Mouse (Mus musculus) liver, embryonic 16.5 days (tissue): ENCODE results near the gene 1810009J06Rik. TPM values are rescaled to one million over a fixed set of nuclear protein-coding genes. Genes with fewer than 3 reads are reported as not detected.
"Not testable (repeated sequence)": the region's sequence is repeated elsewhere in the genome, so short reads cannot be mapped to it uniquely, and the experiment has no call there.

Experiments used
- ATAC-seq: fragments of 200-750 bp; cut with Nextera tagmentation; 2 replicates; pipeline ENCODE4 v1.8.0; 2017; ENCODE audit warnings: low read depth, mild to moderate bottlenecking, moderate number of reproducible peaks, moderate library complexity
- H3K27ac ChIP-seq: fragments of 300-500 bp; sonication (generic); 2 replicates; pipeline ENCODE4 v1.5.1; 2014; ENCODE audit warnings: mild to moderate bottlenecking, low read length
- H3K27me3 ChIP-seq: fragments of 300-500 bp; sonication (generic); 2 replicates; pipeline ENCODE4 v1.6.1; 2014; ENCODE audit warnings: low read depth, low read length, mixed read lengths; ENCODE audit not compliant: control insufficient read depth, insufficient read depth
- H3K36me3 ChIP-seq: fragments of 300-500 bp; sonication (generic); 2 replicates; pipeline ENCODE4 v1.6.1; 2014; ENCODE audit warnings: mild to moderate bottlenecking; ENCODE audit not compliant: control insufficient read depth, insufficient read depth
- H3K4me1 ChIP-seq: fragments of 300-500 bp; sonication (generic); 2 replicates; pipeline ENCODE4 v1.6.1; 2014; ENCODE audit warnings: low read depth, low read length, mixed read lengths; ENCODE audit not compliant: control insufficient read depth
- H3K4me2 ChIP-seq: fragments of 300-500 bp; sonication (generic); 2 replicates; pipeline ENCODE4 v1.6.1; 2014; ENCODE audit warnings: low read depth, low read length, mixed read lengths
- H3K4me3 ChIP-seq: fragments of 300-500 bp; sonication (generic); 2 replicates; pipeline ENCODE4 v1.5.1; 2014; ENCODE audit warnings: low read depth, mild to moderate bottlenecking, low read length
- H3K9ac ChIP-seq: fragments of 300-500 bp; sonication (generic); 2 replicates; pipeline ENCODE4 v1.6.1; 2014; ENCODE audit warnings: low read depth, low read length
- H3K9me3 ChIP-seq: fragments of 300-500 bp; sonication (generic); replicated peaks from 2 replicates; pipeline ENCODE4 v1.6.1; 2016; ENCODE audit warnings: low read length; ENCODE audit not compliant: control insufficient read depth
- WGBS: fragments of 180-500 bp; shearing (Covaris S2); extraction: QIAGEN DNeasy Blood & Tissue Kit; methylation state at CpG from one replicate; pipeline ENCODE4 v1.1.7; 2014; ENCODE audit not compliant: insufficient replicate concordance; 5-methylcytosine and 5-hydroxymethylcytosine counted together
- polyA plus RNA-seq: library from polyadenylated mRNA; unstranded; fragments of >200 nt; fragmentation: Nextera tagmentation; extraction: Ambion mirVana; gene quantifications from 2 replicates; pipeline ENCODE4 v1.2.1, GENCODE M21; 2015

Gene 1810009J06Rik
- polyA plus RNA-seq, result 0.11 TPM in 1 of 2 replicates, not detected in the other

- WGBS, result 68% methylated on average over 2 of the region's 2 CpGs
- not testable (repeated sequence) for H3K36me3 ChIP-seq, ATAC-seq
Measured at GRCm38 (mm10) chr6:40964454-40964853, at the start of gene 1810009J06Rik. TSS of gene 1810009J06Rik (plus strand) at chr6:40964754.

DNA sequence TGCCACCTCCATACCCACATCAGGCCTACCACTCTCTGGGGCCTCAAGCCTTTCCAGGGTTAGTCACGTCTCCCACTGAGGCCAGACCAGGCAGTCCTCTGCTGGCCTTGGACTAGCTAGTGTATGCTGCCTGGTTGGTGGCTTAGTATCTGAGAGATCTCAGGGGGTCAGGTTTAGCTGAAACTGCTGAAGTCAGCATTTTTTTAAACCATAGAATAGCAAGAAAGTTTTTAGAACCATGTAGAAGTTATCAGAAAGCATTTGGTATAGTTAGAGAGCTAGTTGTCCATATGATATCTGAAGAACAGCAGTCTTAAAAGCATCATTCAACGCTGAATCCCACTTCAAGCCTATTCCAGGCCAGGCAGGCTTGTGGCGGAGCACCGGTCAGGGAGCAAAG, 44.6 kb upstream of the 1810009J06Rik start:
- H3K9ac ChIP-seq, result no peak overlapping the region
- no peaks in the 10 kb centered on the region for H3K27me3 ChIP-seq
- H3K9me3 ChIP-seq, result no peaks in the 10 kb centered on the region
- no peak overlapping the region for H3K4me3 ChIP-seq
- no peak overlapping the region for H3K27ac ChIP-seq
- H3K4me2 ChIP-seq, result no peak overlapping the region
- ATAC-seq, result no peak
- H3K4me1 ChIP-seq, result no peaks in the 10 kb centered on the region
- no peaks in the 10 kb centered on the region for H3K36me3 ChIP-seq
- 73% methylated on average over 4 of the region's 4 CpGs for WGBS

More at GRCm38 (mm10) chr6:40964454-40964853, at the start of gene 1810009J06Rik:
- not testable (repeated sequence) for H3K27ac ChIP-seq, H3K27me3 ChIP-seq, H3K9me3 ChIP-seq, H3K9ac ChIP-seq, H3K4me3 ChIP-seq, H3K4me2 ChIP-seq, H3K4me1 ChIP-seq

GRCm38 (mm10) chr6:40940457-40940856, 24.1 kb upstream of the 1810009J06Rik start, which contains the start of gene 1700074P13Rik:
TSS of gene 1700074P13Rik (minus strand) at chr6:40940557.
- no peak for ATAC-seq
- H3K9ac ChIP-seq, result no peak within 1 kb of the TSS
- H3K4me3 ChIP-seq, result no peak within 1 kb of the TSS
- 78% methylated on average over 10 of the region's 10 CpGs for WGBS
- no peaks in the 10 kb centered on the region for H3K4me1 ChIP-seq
- H3K36me3 ChIP-seq, result no peaks in the 10 kb centered on the region
- no peaks in the 10 kb centered on the region for H3K9me3 ChIP-seq
- no peak within 1 kb of the TSS for H3K4me2 ChIP-seq
- H3K27ac ChIP-seq, result no peak within 1 kb of the TSS
- no peaks in the 10 kb centered on the region for H3K27me3 ChIP-seq

DNA sequence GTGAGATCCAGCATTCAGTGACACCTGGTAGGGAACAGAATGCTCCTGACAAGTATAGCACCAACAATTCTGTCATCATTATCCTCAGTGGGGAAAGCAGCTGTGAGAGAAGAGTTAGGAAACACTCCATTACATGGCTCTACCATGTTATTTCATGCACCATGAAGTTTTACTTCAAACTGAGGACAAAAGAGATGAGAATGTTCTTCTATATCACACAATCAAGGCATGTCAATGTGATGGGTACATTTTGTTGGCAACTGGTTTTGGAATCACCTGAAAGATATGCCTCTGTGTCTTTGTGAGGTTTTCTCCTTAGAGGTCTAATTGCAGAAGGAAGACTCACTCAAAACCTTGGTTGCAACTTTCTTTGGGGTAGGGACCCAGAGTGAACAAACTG, 12.8 kb upstream of the 1810009J06Rik start, which contains the start of gene Gm4744:
Gene Gm4744, minus strand, starts transcription at position 101 of the 400 bp plus-strand sequence.
- H3K27me3 ChIP-seq, result no peaks in the 10 kb centered on the region
- H3K4me1 ChIP-seq, result no peaks in the 10 kb centered on the region
- no peak within 1 kb of the TSS for H3K27ac ChIP-seq
- no peaks in the 10 kb centered on the region for H3K36me3 ChIP-seq
- H3K9ac ChIP-seq, result no peak within 1 kb of the TSS
- H3K4me2 ChIP-seq, result no peak within 1 kb of the TSS
- no peak within 1 kb of the TSS for H3K4me3 ChIP-seq
- no peaks in the 10 kb centered on the region for H3K9me3 ChIP-seq
- no peak for ATAC-seq

DNA sequence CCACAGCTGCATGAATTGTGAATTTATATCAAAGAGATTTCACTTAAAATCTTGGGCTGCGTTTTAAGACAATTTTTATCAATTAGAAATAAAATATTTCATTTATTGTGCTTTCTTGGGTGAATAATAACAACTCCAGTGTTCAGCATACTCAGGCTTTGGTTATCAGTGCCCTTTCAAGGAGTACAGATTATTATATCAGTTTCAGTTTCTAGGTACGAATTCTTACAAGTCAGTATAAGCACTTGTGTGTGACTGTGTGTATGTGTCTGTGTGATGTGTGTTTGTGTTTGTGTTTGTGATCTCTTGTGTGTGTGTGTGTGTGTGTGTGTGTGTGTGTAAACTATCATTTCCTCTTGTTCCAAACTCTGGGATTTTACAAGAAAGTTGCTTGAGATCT, 10.8 kb upstream of the 1810009J06Rik start:
- Histone ChIP-seq H3K27ac (no peak overlapping the region), H3K4me1 (no peaks in the 10 kb centered on the region), H3K4me3 (no peak overlapping the region), H3K27me3 (no peaks in the 10 kb centered on the region), H3K36me3 (no peaks in the 10 kb centered on the region), H3K9ac (no peak overlapping the region), H3K4me2 (no peak overlapping the region), H3K9me3 (no peaks in the 10 kb centered on the region)
- ATAC-seq, result no peak
- WGBS, result 40% methylated on average over 2 of the region's 2 CpGs

GRCm38 (mm10) chr6:40999379-40999778, 34.8 kb downstream of the 1810009J06Rik start, which contains the start of gene Gm2663:
TSS of gene Gm2663 (minus strand) at chr6:40999479.
- H3K36me3 ChIP-seq, H3K4me3 ChIP-seq, H3K4me2 ChIP-seq, H3K4me1 ChIP-seq, ATAC-seq, H3K27me3 ChIP-seq, H3K9ac ChIP-seq, H3K27ac ChIP-seq, H3K9me3 ChIP-seq: not testable (repeated sequence)

GRCm38 (mm10) chr6:41015065-41015464, 50.5 kb downstream of the 1810009J06Rik start:
- no peak for ATAC-seq
- Histone ChIP-seq H3K4me3 (no peak overlapping the region), H3K9me3 (no peaks in the 10 kb centered on the region), H3K27me3 (no peaks in the 10 kb centered on the region), H3K4me2 (no peak overlapping the region), H3K9ac (no peak overlapping the region), H3K36me3 (no peaks in the 10 kb centered on the region), H3K4me1 (no peaks in the 10 kb centered on the region), H3K27ac (no peak overlapping the region)
- 59% methylated on average over 4 of the region's 4 CpGs for WGBS

Other genes with a start within 250 kb of the 1810009J06Rik start
- gene Moxd2, start 77.3 kb upstream of the 1810009J06Rik start, polyA plus RNA-seq, result not detected in 2 replicates
- not detected in 2 replicates for gene Prss58, start 64.4 kb upstream of the 1810009J06Rik start, polyA plus RNA-seq
- not detected in 2 replicates for gene 1700074P13Rik, start 24.2 kb upstream of the 1810009J06Rik start, polyA plus RNA-seq
- not detected in 2 replicates for gene Gm4744, start 12.9 kb upstream of the 1810009J06Rik start, polyA plus RNA-seq
- gene Gm2663, start 34.7 kb downstream of the 1810009J06Rik start, polyA plus RNA-seq, result not detected in 2 replicates
- 0.06 TPM in 1 of 2 replicates, not detected in the other for gene 2210010C04Rik, start 70.8 kb downstream of the 1810009J06Rik start, polyA plus RNA-seq